Mouse (Mus musculus): ENCODE data around the gene Grm5. TPM values are rescaled to one million over a fixed set of nuclear protein-coding genes. Genes with fewer than 3 reads are reported as not detected.

The Grm5 gene
- not detected in 2 replicates for polyA plus RNA-seq (2016; fragmentation: Nextera tagmentation; extraction: Ambion mirVana)

DNA sequence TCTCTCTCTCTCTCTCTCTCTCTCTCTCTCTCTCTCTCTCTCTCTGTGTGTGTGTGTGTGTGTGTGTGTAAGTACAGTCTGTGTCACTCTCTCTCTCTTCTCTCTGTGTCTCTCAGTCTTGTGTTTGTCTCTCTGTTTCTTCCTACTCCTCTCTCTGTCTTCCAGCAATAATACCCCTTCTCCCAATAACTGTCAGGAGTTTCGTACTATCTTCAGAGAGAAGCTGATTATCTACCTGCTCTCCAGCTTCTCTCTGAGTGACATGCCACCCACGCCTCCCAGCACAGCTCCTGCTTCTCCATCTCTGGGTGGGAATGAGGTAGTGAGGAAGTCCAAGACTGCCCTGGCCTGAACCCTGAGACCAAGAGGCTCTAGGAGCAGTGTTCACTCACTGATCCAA, at the start of gene Grm5:
TSS of gene Grm5 (plus strand) at position 301 of the 400 bp plus-strand sequence.
- Histone ChIP-seq H3K27me3 (ENCODE audit: low read depth, poor library complexity, severe bottlenecking) (peaks cover 39% of the 10 kb centered on the region), H3K4me1 (peaks cover 5% of the 10 kb centered on the region), H3K36me3 (no peaks in the 10 kb centered on the region), H3K9me3 (replicated peaks) (no peaks in the 10 kb centered on the region), H3K27ac (no peak within 1 kb of the TSS), H3K4me3 (peak within 1 kb of the TSS; percentile 37)
- WGBS = 42% methylated on average over 2 of the region's 2 CpGs
- no peak for DNase-seq (ENCODE audit: low spot score)

DNA sequence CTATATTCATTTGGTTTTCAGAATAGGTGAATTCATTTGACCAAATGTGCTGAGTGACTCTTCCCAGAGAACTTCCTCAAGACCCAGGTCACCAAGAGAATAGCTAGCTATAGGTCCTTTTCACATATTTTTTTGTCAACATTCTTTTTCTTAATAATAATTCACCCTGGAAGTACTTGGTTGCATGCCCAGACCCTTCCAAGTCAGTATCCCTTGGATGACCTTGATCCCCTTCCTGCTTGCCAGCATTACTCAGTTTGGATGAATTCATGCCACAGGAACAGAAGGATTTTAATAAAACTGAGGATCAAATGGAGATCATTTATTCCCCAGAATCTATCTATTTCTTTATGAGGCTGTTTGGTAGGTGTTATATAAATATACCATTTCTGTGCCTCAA, 44.9 kb upstream of the Grm5 start:
- no peaks in the 10 kb centered on the region for H3K9me3 ChIP-seq (replicated peaks)
- H3K27ac ChIP-seq = no peak overlapping the region
- no peak overlapping the region for H3K4me3 ChIP-seq
- H3K4me1 ChIP-seq = no peaks in the 10 kb centered on the region
- no peaks in the 10 kb centered on the region for H3K27me3 ChIP-seq (ENCODE audit: low read depth, poor library complexity, severe bottlenecking)
- no peaks in the 10 kb centered on the region for H3K36me3 ChIP-seq
- no peak for DNase-seq (ENCODE audit: low spot score)

DNA sequence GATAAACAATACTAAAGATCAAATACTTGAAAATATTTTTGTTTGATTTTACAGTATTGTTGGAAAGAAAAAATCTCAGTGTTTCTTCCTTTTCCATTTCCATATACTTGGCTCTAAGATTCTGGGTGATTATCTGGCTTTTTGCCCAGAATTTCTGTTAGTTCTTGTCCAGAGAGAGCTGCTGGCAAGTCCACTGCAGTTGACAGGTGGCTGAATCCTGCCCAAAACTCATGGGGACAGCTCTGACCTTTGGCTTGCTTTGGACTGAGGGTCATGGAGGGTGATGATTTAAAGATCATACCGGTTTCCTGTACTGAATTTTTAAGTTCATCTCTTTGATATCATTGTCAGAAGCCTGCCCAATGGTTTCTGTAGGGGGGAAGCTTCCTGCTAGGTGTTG, 18.7 kb upstream of the Grm5 start:
- H3K4me1 ChIP-seq = no peaks in the 10 kb centered on the region
- H3K4me3 ChIP-seq = no peak overlapping the region
- no peaks in the 10 kb centered on the region for H3K27me3 ChIP-seq (ENCODE audit: low read depth, poor library complexity, severe bottlenecking)
- H3K36me3 ChIP-seq = no peaks in the 10 kb centered on the region
- 66% methylated on average over 1 of the region's 1 CpGs for WGBS
- H3K9me3 ChIP-seq (replicated peaks) = no peaks in the 10 kb centered on the region
- no peak for DNase-seq (ENCODE audit: low spot score)
- H3K27ac ChIP-seq = no peak overlapping the region

DNA sequence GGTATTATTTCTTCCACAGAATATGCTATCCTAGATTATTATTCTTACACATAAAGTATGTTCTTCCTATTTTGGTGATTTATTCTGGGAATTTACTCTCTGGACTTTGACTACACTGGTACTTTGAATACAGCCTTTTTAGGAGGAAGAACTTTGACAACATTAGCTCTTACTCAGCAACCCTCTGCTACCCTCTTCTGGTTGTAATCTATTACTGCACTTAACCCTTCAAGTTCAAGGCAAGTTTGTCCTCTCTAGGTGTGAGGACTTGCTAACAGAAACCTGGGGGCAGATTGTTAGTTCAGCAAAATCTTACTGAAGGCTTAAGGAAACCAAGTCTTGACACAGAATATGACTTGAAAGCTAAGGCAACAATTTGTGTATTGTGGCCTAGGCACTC, 17.5 kb upstream of the Grm5 start:
- H3K27ac ChIP-seq = no peak overlapping the region
- no peaks in the 10 kb centered on the region for H3K36me3 ChIP-seq
- H3K4me1 ChIP-seq = no peaks in the 10 kb centered on the region
- no peaks in the 10 kb centered on the region for H3K27me3 ChIP-seq (ENCODE audit: low read depth, poor library complexity, severe bottlenecking)
- H3K9me3 ChIP-seq (replicated peaks) = no peaks in the 10 kb centered on the region
- H3K4me3 ChIP-seq = no peak overlapping the region
- no peak for DNase-seq (ENCODE audit: low spot score)

DNA sequence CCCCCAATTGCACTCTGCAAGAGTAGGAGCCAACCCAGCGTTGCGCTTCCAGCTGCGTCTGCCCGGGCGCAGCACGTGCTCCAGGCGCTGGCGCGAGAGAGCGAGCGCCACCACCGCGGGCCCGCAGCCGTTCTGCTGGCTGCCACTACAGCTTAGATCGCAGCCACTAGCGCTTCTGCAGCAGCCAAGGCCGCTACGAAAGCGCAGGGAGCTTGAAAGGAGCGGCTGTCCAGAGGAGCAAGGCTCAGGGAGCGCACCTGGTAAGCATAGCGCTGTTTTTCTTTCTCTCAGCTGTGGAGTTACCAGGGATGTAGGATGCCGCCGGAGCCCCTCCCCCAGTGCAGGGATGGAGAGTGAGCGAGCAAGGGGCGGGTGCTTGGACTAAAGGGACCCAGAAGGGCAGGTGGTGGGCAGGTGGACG, 323 bp downstream of the Grm5 start:
- Histone ChIP-seq H3K36me3 (no peaks in the 10 kb centered on the region), H3K27me3 (ENCODE audit: low read depth, poor library complexity, severe bottlenecking) (peaks cover 39% of the 10 kb centered on the region), H3K27ac (no peak overlapping the region), H3K4me1 (peaks cover 5% of the 10 kb centered on the region), H3K4me3 (peak overlapping the region; percentile 37), H3K9me3 (replicated peaks) (no peaks in the 10 kb centered on the region)
- DNase-seq (ENCODE audit: low spot score) = peak; percentile 49
- WGBS = 3% methylated on average over 28 of the region's 28 CpGs

DNA sequence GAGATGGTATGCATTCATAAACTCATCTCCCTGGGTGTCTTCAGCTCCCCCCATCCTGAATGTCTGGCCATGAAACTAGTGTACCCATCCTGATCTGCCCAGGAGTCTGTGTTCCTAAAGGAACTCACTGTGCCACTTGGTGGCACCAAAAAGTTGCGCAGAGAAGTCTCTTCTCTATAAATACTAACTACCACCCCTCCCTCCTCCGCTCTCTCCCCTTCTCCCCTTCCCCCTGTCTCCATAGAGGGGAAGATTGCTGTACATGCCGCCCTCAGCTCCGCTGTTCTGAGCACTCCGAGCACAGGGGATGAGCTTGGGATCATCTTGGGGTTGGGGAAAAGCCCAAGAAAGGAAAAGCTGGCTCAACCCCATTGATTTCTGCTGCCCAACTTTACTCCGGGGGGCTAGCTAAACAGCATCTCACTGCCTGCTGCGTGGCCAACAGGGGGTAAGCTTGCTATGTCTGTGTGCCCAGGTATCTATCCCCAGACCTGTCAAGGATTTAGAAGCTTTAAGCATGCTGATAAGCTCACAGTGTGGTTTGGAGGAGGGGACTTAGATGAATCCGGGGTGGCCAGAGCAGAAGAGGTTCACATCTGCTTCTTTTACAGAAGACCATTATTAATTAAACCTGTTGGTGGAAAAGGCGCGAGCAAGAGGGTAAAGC, 2.4 kb downstream of the Grm5 start:
- WGBS = 17% methylated on average over 10 of the region's 10 CpGs
- no peak overlapping the region for H3K4me3 ChIP-seq
- H3K36me3 ChIP-seq = no peaks in the 10 kb centered on the region
- H3K27ac ChIP-seq = no peak overlapping the region
- peaks cover 5% of the 10 kb centered on the region for H3K4me1 ChIP-seq
- no peaks in the 10 kb centered on the region for H3K9me3 ChIP-seq (replicated peaks)
- H3K27me3 ChIP-seq (ENCODE audit: low read depth, poor library complexity, severe bottlenecking) = peaks cover 39% of the 10 kb centered on the region
- DNase-seq (ENCODE audit: low spot score) = no peak

DNA sequence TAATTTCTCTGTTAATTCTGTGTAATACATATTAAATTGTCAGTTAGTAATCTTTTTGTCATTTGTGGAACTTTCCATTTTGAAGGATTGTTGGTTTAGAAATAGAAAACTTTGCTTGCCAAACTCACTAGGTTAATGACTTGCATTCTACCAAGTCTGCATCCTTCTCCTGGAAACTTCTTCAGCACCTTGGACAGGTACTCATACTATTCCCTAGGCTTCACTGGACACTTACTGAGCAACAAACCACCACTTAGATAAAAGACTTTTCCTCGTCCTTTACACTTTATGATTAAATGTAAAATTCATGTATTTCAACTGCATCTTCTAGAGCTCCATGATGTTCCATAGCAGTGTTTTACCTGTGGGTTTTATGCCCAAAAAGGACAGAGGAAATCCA, 4.0 kb downstream of the Grm5 start:
- no peak overlapping the region for H3K27ac ChIP-seq
- peaks cover 5% of the 10 kb centered on the region for H3K4me1 ChIP-seq
- no peak for DNase-seq (ENCODE audit: low spot score)
- H3K36me3 ChIP-seq = no peaks in the 10 kb centered on the region
- no peaks in the 10 kb centered on the region for H3K9me3 ChIP-seq (replicated peaks)
- H3K27me3 ChIP-seq (ENCODE audit: low read depth, poor library complexity, severe bottlenecking) = peaks cover 39% of the 10 kb centered on the region
- WGBS = 47% methylated on average over 1 of the region's 1 CpGs
- H3K4me3 ChIP-seq = no peak overlapping the region

DNA sequence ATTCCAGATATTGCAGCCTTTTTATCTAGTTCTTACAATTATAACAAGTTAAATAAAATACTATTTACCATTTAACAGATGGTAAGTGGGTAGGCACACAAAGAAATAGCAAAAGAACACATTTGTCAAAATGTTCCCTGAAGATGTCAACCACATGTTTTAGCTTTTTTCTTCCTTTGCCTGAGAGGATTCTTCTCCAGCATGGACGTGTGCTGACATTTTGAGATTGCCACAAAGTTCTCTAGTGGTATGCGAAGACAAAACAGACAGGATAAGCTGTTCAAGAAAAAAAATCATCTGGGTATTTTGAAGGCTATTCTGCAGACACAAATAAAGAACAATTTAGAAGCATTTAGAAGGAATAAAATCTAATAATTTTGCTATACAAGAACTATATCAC, 42.3 kb downstream of the Grm5 start:
- whole genome bisulfite sequencing = 90% methylated on average over 2 of the region's 2 CpGs
- no peak overlapping the region for H3K27ac ChIP-seq
- no peaks in the 10 kb centered on the region for H3K36me3 ChIP-seq
- no peak for DNase-seq (ENCODE audit: low spot score)
- no peaks in the 10 kb centered on the region for H3K9me3 ChIP-seq (replicated peaks)
- H3K4me1 ChIP-seq = no peaks in the 10 kb centered on the region
- no peak overlapping the region for H3K4me3 ChIP-seq
- no peaks in the 10 kb centered on the region for H3K27me3 ChIP-seq (ENCODE audit: low read depth, poor library complexity, severe bottlenecking)

DNA sequence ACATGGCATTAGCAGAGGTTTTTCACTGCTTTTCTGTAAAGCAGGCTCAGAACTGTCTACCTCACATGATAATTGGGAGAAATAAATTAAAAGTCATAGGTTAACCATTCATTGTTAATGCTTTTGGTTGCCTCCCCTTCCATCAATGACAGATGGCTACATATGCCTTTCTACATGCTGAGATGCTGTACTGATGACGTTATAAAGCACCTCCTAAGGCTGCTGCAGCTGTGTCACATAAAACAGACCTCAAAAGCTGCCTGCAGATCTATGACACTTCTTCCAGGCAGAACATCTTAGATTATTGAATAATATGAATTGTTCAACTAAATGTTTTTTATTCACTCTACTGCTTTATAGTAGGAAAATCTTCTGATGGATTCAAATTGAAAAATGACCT, 51.6 kb downstream of the Grm5 start:
- Histone ChIP-seq H3K27ac (no peak overlapping the region), H3K27me3 (ENCODE audit: low read depth, poor library complexity, severe bottlenecking) (no peaks in the 10 kb centered on the region), H3K36me3 (no peaks in the 10 kb centered on the region), H3K4me1 (no peaks in the 10 kb centered on the region), H3K9me3 (replicated peaks) (no peaks in the 10 kb centered on the region), H3K4me3 (no peak overlapping the region)
- 36% methylated on average over 1 of the region's 1 CpGs for WGBS
- DNase-seq (ENCODE audit: low spot score) = no peak

DNA sequence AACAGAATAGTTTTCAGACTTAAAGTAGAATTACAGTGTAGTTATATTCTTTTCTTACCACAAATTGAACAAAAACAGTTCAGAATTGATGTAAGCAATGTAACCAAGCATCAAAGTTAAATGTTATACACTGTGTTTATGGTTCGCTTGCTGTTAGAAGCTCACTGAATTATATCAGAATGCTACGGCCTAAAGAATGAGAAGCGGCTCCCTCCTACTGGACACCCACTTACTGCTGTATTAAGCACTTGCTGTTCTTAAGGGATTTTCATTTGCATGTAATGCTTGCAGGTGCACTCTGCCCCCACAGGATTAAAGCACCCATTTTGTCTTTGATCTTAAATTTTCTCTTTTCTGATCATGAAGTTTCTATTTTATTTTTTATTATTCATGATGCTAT, 66.6 kb downstream of the Grm5 start:
- Histone ChIP-seq H3K36me3 (no peaks in the 10 kb centered on the region), H3K27ac (no peak overlapping the region)
- WGBS = 91% methylated on average over 3 of the region's 3 CpGs

DNA sequence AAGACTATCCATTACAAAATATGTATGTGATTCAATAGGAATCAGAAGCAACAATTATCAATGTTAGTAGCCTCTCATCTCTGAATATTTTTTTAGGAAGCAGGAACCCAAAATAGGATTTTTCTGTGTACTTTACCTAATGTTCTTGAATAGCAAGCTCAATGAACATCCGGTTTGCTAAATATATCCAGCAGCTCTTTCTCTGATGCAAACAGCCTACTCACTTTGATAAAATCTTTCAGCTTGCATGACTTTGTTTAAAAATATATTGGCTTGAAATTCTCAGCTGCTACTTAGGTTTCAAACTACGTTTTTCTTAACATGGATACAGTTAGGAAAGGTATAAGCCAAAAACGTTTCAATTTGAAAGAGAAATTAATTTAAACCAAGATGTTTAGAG, 77.8 kb downstream of the Grm5 start:
- Histone ChIP-seq H3K27me3 (ENCODE audit: low read depth, poor library complexity, severe bottlenecking) (no peaks in the 10 kb centered on the region), H3K4me1 (no peaks in the 10 kb centered on the region), H3K9me3 (replicated peaks) (no peaks in the 10 kb centered on the region), H3K27ac (no peak overlapping the region), H3K36me3 (no peaks in the 10 kb centered on the region), H3K4me3 (no peak overlapping the region)
- no peak for DNase-seq (ENCODE audit: low spot score)
- 69% methylated on average over 3 of the region's 3 CpGs for WGBS

More for the DNA sequence above, 66.6 kb downstream of the Grm5 start:
- no peak for DNase-seq (ENCODE audit: low spot score)
- no peaks in the 10 kb centered on the region for H3K4me1 ChIP-seq
- no peaks in the 10 kb centered on the region for H3K27me3 ChIP-seq (ENCODE audit: low read depth, poor library complexity, severe bottlenecking)
- no peaks in the 10 kb centered on the region for H3K9me3 ChIP-seq (replicated peaks)
- no peak overlapping the region for H3K4me3 ChIP-seq

DNA sequence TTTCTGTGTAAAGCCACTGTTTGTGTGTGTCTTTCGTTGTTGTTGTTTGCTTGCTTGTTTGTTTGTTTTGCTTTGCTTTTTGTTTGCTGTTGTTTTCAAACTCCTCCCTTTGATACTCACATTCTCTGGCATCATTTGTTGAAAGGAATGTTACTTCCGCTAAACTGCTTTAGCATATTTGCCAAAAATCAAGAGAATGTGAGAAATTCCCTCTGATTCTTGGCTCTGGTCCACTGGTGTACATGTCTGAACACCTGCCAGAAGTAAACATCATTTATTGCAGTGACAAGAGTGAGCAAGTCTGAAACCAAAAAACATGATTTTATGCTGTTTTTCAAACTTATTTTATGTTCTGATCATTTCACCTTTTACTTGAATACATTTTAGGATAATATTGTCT, 80.1 kb downstream of the Grm5 start:
- DNase-seq (ENCODE audit: low spot score) = no peak

DNA sequence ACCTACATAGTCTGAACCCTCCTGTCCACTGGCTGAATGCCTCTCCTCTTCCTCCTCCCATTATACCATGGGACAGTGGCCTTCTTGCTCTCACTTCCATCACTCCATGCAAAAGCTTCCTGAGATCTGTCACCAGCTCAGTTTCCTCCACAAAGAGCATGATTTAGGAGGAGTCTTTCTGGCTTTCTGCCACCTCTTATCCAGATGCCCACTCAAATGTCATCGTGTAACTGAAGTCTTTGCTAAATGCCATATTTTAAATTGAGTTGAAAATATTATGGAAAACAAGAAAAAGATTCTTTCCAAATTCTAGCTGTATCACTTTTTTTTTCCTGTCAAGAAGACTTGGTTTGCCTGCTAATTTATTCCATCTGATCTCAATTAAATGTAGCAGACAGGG, 132.4 kb downstream of the Grm5 start:
- Histone ChIP-seq H3K27ac (no peak overlapping the region), H3K36me3 (no peaks in the 10 kb centered on the region), H3K27me3 (ENCODE audit: low read depth, poor library complexity, severe bottlenecking) (no peaks in the 10 kb centered on the region), H3K4me1 (no peaks in the 10 kb centered on the region), H3K4me3 (no peak overlapping the region), H3K9me3 (replicated peaks) (no peaks in the 10 kb centered on the region)
- WGBS = 79% methylated on average over 1 of the region's 1 CpGs
- DNase-seq (ENCODE audit: low spot score) = no peak

More for the DNA sequence above, 80.1 kb downstream of the Grm5 start:
- Histone ChIP-seq H3K4me3 (no peak overlapping the region), H3K9me3 (replicated peaks) (no peaks in the 10 kb centered on the region), H3K36me3 (no peaks in the 10 kb centered on the region), H3K27me3 (ENCODE audit: low read depth, poor library complexity, severe bottlenecking) (no peaks in the 10 kb centered on the region), H3K4me1 (no peaks in the 10 kb centered on the region), H3K27ac (no peak overlapping the region)
- 90% methylated on average over 2 of the region's 2 CpGs for WGBS

DNA sequence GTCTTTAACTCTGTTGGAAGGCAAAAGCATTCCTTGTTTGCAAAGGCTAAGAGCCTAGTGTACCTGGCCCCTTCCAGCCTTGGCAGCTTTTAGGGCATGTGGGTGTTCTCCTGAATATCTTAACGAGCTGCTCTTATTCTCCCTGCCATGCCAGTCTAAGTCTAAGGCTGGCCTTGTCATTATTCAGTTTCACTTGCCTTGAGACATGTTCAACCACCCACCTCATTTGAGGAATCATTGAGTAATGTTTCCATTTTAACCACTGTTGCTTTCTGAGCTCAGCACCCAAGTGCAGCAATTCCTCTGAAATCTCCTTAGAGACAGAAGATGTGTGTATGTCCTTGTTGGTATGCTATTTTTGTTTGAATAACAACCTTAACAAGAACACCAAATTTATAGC, 134.7 kb downstream of the Grm5 start:
- WGBS = 75% methylated on average over 1 of the region's 1 CpGs
- Histone ChIP-seq H3K27me3 (ENCODE audit: low read depth, poor library complexity, severe bottlenecking) (no peaks in the 10 kb centered on the region), H3K27ac (no peak overlapping the region), H3K4me3 (no peak overlapping the region), H3K4me1 (no peaks in the 10 kb centered on the region), H3K9me3 (replicated peaks) (no peaks in the 10 kb centered on the region), H3K36me3 (no peaks in the 10 kb centered on the region)
- DNase-seq (ENCODE audit: low spot score) = no peak

All from limb, embryonic 10.5 days (tissue).